Mouse (Mus musculus): ENCODE measurements around the gene Magi1.

The Magi1 gene

DNA sequence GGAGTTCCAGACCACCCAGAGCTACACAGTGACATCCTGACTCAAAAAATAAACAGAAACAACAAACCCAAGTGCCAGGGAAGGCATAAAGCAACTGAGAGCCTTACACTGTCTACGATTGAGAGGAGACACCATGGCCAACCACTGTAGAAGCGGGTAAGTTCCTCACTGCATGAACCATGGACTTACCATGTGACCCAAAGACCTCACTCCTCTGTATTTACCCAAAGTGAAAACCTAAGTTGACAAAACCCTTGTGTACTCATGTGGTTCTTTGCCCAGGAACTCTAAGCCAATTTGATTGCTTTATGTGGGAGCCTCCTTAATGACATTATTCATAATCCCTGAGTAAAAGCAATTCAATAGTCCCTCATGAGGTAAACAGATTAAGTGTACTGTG lies 382.3 kb downstream of the Magi1 start:
- DNase-seq (ENCODE audit: low read depth, low spot score): no peak

DNA sequence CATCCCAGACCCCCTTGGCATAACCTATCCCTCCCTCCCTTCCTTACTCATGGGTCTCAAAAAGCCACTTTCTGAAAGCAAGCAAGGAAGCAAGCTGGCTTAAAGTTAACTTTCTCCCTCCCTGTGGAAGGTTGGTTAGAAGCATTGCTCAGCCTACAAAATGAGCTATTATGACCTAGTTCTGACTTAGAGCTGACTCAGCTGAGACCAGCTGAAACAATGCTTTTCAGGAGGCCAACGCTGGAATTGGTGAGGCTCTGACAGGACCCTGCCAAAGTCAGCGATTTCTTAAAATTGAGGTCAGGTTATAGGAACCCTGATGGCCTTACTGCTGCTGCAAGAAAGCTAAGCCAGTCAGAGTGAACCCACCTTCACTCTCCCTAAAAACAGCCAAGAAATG lies 386.2 kb downstream of the Magi1 start:
- DNase-seq (ENCODE audit: low read depth, low spot score): no peak

GRCm38 (mm10) chr6:93895721-93896120 lies 388.0 kb downstream of the Magi1 start:
- no peak for DNase-seq (ENCODE audit: low read depth, low spot score)

GRCm38 (mm10) chr6:93893956-93894355 lies 389.8 kb downstream of the Magi1 start:
- no peak for DNase-seq (ENCODE audit: low read depth, low spot score)

DNA sequence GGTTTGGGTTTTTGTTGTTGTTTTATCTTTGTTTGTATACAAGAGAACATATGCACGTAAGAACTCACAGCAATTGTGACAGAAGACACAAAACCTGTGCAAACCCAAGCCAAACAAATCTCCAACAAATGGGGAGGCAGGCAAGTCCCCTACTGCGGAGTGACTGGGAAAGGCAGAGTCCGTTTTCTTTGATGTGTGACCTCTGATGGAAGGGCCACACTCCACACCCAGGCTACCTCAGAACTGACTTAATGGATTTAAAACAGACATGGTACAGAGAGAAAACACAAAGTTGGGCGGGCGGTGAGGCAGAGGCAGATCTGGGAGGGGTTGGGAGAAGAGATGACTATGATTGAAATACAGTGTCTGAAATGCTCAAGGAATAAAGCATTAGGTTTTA lies 390.8 kb downstream of the Magi1 start:
- no peak for DNase-seq (ENCODE audit: low read depth, low spot score)

DNA sequence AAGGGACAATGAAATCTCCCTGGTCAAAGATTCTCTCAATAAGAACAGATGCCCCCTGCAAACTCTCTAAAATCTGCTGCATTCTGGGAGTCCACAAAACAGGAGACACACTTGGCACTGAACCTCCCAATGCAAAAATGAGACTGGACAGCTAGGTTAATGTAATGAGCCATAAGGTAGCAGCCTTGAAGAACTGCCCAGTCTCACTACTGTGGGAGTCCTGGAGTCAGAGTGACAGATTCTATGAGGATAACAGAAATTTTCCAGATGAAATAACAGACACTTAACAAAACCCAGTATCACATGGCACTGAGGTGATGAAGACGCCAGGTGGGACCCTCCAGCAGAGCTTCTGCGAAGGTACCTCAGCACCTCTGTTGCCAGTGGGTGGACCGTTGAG lies 393.7 kb downstream of the Magi1 start:
- no peak for DNase-seq (ENCODE audit: low read depth, low spot score)

- no peak for DNase-seq (ENCODE audit: low read depth, low spot score)
Observed at GRCm38 (mm10) chr6:93877337-93877736, 406.4 kb downstream of the Magi1 start.

DNA sequence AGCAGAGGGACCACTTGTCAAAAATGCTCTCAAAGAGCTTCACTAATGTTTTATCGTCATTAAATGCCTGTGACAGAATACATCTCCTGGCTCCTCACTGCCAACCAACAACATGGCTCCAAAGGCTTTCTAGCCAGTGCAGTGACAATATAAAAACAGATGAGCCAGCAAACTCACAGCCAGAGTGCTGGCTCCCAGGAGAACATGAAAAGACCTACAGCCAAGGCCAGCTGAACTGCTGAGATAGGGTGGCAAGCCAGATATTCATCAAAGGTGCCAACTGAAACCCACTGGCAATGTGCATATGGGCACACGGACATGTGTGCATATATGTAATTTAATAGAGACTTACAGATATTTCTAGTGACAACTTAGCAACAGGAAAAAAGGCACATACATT lies 408.8 kb downstream of the Magi1 start:
- no peak for DNase-seq (ENCODE audit: low read depth, low spot score)

DNA sequence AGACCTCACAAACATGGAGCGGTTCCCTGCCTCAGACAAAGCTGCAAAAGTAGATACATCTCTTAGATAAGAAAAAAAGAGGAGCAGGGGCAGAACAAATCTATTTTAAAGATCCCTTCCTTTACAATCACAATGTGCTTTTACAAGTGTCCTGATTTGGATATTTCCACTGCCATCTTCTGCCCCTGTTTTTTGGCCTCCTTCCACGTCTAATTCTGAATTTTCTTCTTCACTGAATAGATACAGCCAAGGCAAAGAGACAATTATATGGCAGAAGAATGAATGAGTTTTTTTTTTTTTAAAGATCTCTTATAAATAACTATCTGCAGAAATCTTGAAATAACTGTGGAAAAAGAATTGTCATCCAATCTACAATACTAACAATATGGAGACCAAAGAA lies 409.3 kb downstream of the Magi1 start:
- DNase-seq (ENCODE audit: low read depth, low spot score): no peak

DNA sequence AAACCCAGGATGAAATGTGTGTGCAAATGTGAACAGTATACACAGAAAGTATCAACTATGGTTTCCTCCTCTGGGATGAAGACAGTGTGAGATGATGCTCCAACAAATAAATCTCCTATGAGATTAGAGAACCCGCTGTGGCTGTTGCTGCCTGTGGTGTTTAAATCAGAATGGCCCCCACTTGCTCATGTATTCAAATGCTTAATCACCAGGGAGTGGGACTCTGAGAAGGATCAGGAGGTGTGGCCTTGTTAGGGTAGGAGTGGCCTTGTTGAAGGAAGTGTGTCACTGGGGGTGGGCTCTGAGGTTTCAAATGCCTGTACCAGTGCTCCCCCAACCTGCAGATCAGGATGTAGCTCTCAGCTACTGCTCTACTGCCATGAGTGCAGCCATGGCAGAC lies 410.2 kb downstream of the Magi1 start:
- no peak for DNase-seq (ENCODE audit: low read depth, low spot score)

GRCm38 (mm10) chr6:93871516-93871915 lies 412.2 kb downstream of the Magi1 start:
- DNase-seq (ENCODE audit: low read depth, low spot score): no peak

- no peak for DNase-seq (ENCODE audit: low read depth, low spot score)
Observed at GRCm38 (mm10) chr6:93870023-93870422, 413.7 kb downstream of the Magi1 start.

DNA sequence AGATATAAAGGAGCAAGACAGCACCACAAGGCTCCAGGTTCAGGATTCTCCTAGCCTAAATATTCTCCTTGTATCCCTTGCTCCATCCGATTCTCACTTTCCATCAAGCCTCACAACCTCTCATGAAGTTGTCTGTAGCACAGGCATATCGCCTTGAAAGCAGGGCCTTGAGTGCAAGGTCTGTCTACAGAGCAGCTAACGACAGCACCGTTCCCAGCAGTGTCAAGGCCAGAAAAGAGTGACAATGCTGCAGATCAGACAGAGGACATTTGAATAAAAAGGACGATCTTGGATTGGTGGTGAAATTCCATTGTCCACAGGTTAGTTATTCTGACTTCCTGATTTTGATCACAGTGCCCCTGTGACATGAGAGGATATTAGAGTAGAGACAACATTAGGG lies 421.5 kb downstream of the Magi1 start:
- no peak for DNase-seq (ENCODE audit: low read depth, low spot score)

GRCm38 (mm10) chr6:93856783-93857182 lies 426.9 kb downstream of the Magi1 start:
- DNase-seq (ENCODE audit: low read depth, low spot score): no peak

DNA sequence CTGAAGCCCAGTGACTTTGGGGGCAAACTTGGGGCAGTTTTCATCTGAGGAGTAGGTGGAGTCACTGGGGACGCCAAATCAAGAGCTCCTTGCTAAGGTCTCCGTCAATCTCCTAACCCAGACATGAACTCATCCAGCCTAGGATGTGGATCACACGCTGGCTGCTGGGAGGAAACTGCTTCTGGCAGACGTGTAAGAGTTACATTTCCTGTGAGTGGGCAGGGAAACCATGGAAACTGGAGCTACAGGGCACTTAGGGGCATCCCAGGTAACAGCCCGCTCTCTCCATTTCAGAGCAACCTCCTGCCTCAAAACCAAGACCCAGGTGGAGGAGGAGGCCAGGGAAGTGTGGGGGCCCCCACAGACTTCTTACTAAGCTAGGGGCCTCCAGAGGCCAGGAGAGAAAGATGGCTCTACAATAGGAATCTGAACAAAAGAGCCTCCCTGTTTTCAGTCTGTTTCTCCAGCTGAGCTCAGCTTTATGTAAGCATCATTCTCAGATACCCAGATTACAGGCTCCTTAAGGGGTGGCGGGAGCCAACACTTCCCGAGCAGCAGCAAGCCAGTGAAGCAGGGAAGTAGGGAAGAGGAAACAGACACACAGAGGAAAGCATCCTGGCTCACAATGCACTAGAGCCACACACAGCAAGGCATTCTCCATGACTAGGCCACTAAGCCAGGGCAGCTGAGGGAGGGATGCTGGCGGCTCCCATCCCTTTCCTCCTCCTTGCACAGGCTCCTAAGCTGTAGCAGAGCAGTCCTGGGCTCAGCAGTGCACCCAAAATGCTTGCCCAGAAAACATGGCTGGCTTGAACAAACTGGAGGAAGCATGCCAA lies 427.7 kb downstream of the Magi1 start:
- DNase-seq (ENCODE audit: low read depth, low spot score): no peak

- no peak for DNase-seq (ENCODE audit: low read depth, low spot score)
Observed at GRCm38 (mm10) chr6:93848942-93849790, 434.6 kb downstream of the Magi1 start.

- DNase-seq (ENCODE audit: low read depth, low spot score): no peak
Observed at GRCm38 (mm10) chr6:93845498-93845897, 438.2 kb downstream of the Magi1 start.

- DNase-seq (ENCODE audit: low read depth, low spot score): no peak
Observed at GRCm38 (mm10) chr6:93845080-93845479, 438.6 kb downstream of the Magi1 start.

DNA sequence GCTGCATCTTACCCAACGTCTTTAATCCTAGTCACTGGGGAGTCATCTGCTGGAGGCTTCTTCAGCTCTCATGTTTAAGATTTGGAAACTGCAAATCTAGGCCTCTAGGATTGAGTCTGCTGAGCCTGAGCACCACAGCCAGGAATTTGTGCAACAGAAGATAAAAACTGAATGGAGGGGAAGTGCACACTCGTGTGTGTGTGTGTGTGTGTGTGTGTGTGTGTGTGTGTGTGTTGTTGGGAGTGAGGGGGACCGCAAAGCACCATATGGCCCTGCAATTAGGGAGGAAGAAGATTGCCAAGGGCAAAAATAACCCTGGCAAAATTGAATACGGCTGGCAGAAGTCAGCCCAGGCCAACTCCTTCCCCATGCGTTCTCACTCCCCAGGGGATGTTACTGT lies 439.1 kb downstream of the Magi1 start:
- DNase-seq (ENCODE audit: low read depth, low spot score): no peak

GRCm38 (mm10) chr6:93838398-93838797 lies 445.3 kb downstream of the Magi1 start:
- no peak for DNase-seq (ENCODE audit: low read depth, low spot score)

- DNase-seq (ENCODE audit: low read depth, low spot score): no peak
Observed at GRCm38 (mm10) chr6:93836585-93836984, 447.1 kb downstream of the Magi1 start.

DNA sequence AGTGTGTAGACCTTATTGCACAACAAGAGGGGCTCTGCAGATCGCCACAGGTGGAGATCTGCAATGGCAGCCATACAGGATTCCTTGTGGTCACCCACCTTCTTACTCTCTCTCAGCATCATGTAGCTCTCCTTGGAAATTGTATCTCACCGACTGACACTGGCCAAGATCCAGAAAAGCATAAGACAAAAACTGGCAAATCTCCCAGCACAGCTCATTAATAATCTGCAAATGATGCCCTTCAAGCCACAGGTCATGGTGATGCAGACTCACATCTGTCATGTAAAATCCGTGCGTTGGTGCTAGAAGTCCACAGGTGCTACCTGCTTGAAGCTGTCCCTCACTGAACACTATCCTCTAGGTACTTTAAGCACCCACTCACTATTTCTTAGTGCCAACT lies 448.5 kb downstream of the Magi1 start:
- DNase-seq (ENCODE audit: low read depth, low spot score): no peak

GRCm38 (mm10) chr6:93828262-93828661 lies 455.5 kb downstream of the Magi1 start:
- DNase-seq (ENCODE audit: low read depth, low spot score): no peak

All from skeletal muscle tissue, adult 2 months (tissue).